Mouse (Mus musculus) brain, embryonic 18.5 days (tissue): ENCODE results near the gene Tyms.
"Not testable (repeated sequence)": the region's sequence is repeated elsewhere in the genome, so short reads cannot be mapped to it uniquely, and the experiment has no call there.

Experiments used
- DNase-seq: peaks from one replicate; pipeline ENCODE4 v3.0.0-alpha.2; 2012; ENCODE audit warnings: low read depth, low spot score

Gene Tyms

GRCm38 (mm10) chr5:30103340-30103739 is 29.9 kb upstream of the Tyms start:
- DNase-seq: no peak

GRCm38 (mm10) chr5:30098260-30098659 is 24.8 kb upstream of the Tyms start:
- DNase-seq: no peak

GRCm38 (mm10) chr5:30095731-30096130 is 22.3 kb upstream of the Tyms start:
- no peak for DNase-seq

- DNase-seq: no peak
These were observed 21.0 kb upstream of the Tyms start for GRCm38 (mm10) chr5:30094399-30094798.

- DNase-seq: no peak
These were observed 19.3 kb upstream of the Tyms start for GRCm38 (mm10) chr5:30092701-30093100.

- no peak for DNase-seq
These were observed 1.0 kb downstream of the Tyms start for GRCm38 (mm10) chr5:30072377-30072776.

- no peak for DNase-seq
These were observed 1.7 kb downstream of the Tyms start for GRCm38 (mm10) chr5:30071677-30072076.

- no peak for DNase-seq
These were observed 5.7 kb downstream of the Tyms start for GRCm38 (mm10) chr5:30067726-30068125.

GRCm38 (mm10) chr5:30059607-30060006 is 13.8 kb downstream of the Tyms start:
- DNase-seq: not testable (repeated sequence)

GRCm38 (mm10) chr5:30058216-30058731 is 15.1 kb downstream of the Tyms start:
- no peak for DNase-seq

GRCm38 (mm10) chr5:30039841-30040240 is 33.6 kb downstream of the Tyms start:
- not testable (repeated sequence) for DNase-seq

- DNase-seq: not testable (repeated sequence)
These were observed 34.1 kb downstream of the Tyms start for GRCm38 (mm10) chr5:30039324-30039723.

- not testable (repeated sequence) for DNase-seq
These were observed 36.3 kb downstream of the Tyms start for GRCm38 (mm10) chr5:30037111-30037510.

- DNase-seq: not testable (repeated sequence)
These were observed 37.6 kb downstream of the Tyms start for GRCm38 (mm10) chr5:30035862-30036261.

GRCm38 (mm10) chr5:30014580-30014979 is 58.8 kb downstream of the Tyms start:
- DNase-seq: no peak

GRCm38 (mm10) chr5:30012726-30013503 is 60.5 kb downstream of the Tyms start, which contains the start of gene Il6:
Gene Il6, plus strand, starts transcription at chr5:30013114.
- peak; percentile 49 for DNase-seq
